Mouse (Mus musculus): ENCODE measurements around the gene Ppfibp2.

Ppfibp2 gene

GRCm38 (mm10) chr7:107664063-107665056 is 69.4 kb downstream of the Ppfibp2 start:
- no peak for DNase-seq (ENCODE audit: low spot score in 2 of 2)

GRCm38 (mm10) chr7:107665221-107665585 is 70.2 kb downstream of the Ppfibp2 start:
- DNase-seq (ENCODE audit: low spot score in 2 of 2) = no peak

GRCm38 (mm10) chr7:107665586-107666261 is 70.7 kb downstream of the Ppfibp2 start:
- peak in 1 of 2 experiments; percentile 50 for DNase-seq (ENCODE audit: low spot score in 2 of 2)

- no peak for DNase-seq (ENCODE audit: low spot score in 2 of 2)
These were observed 71.4 kb downstream of the Ppfibp2 start for GRCm38 (mm10) chr7:107666262-107666902.

GRCm38 (mm10) chr7:107668514-107668913 is 73.5 kb downstream of the Ppfibp2 start:
- DNase-seq (ENCODE audit: low spot score in 2 of 2) = no peak

GRCm38 (mm10) chr7:107675224-107675623 is 80.2 kb downstream of the Ppfibp2 start:
- DNase-seq (ENCODE audit: low spot score in 2 of 2) = no peak

GRCm38 (mm10) chr7:107680151-107680852 is 85.3 kb downstream of the Ppfibp2 start:
- DNase-seq (ENCODE audit: low spot score in 2 of 2) = no peak

- DNase-seq (ENCODE audit: low spot score in 2 of 2) = no peak
These were observed 86.3 kb downstream of the Ppfibp2 start for GRCm38 (mm10) chr7:107681306-107681705.

- no peak for DNase-seq (ENCODE audit: low spot score in 2 of 2)
These were observed 88.2 kb downstream of the Ppfibp2 start for GRCm38 (mm10) chr7:107683162-107683561.

- no peak for DNase-seq (ENCODE audit: low spot score in 2 of 2)
These were observed 88.6 kb downstream of the Ppfibp2 start for GRCm38 (mm10) chr7:107683622-107684021.

GRCm38 (mm10) chr7:107685238-107685954 is 90.4 kb downstream of the Ppfibp2 start:
- no peak for DNase-seq (ENCODE audit: low spot score in 2 of 2)

- DNase-seq (ENCODE audit: low spot score in 2 of 2) = no peak
These were observed 90.9 kb downstream of the Ppfibp2 start for GRCm38 (mm10) chr7:107685955-107686285.

GRCm38 (mm10) chr7:107687412-107687811 is 92.4 kb downstream of the Ppfibp2 start:
- no peak for DNase-seq (ENCODE audit: low spot score in 2 of 2)

- no peak for DNase-seq (ENCODE audit: low spot score in 2 of 2)
These were observed 93.0 kb downstream of the Ppfibp2 start for GRCm38 (mm10) chr7:107688040-107688439.

GRCm38 (mm10) chr7:107690426-107691221 is 95.6 kb downstream of the Ppfibp2 start:
- no peak for DNase-seq (ENCODE audit: low spot score in 2 of 2)

- DNase-seq (ENCODE audit: low spot score in 2 of 2) = no peak
These were observed 96.5 kb downstream of the Ppfibp2 start for GRCm38 (mm10) chr7:107691493-107691892.

GRCm38 (mm10) chr7:107694254-107694947 is 99.4 kb downstream of the Ppfibp2 start:
- DNase-seq (ENCODE audit: low spot score in 2 of 2) = no peak

- DNase-seq (ENCODE audit: low spot score in 2 of 2) = no peak
These were observed 102.1 kb downstream of the Ppfibp2 start for GRCm38 (mm10) chr7:107697066-107697465.

- no peak for DNase-seq (ENCODE audit: low spot score in 2 of 2)
These were observed 104.9 kb downstream of the Ppfibp2 start for GRCm38 (mm10) chr7:107699926-107700325.

- DNase-seq (ENCODE audit: low spot score in 2 of 2) = no peak
These were observed 105.6 kb downstream of the Ppfibp2 start for GRCm38 (mm10) chr7:107700646-107701045.
